Mouse (Mus musculus) bone marrow macrophage, adult 2 months (primary cell): ENCODE measurements around the gene Prelid3b.

Experiments used
- CTCF ChIP-seq: IDR thresholded peaks from 2 replicates; pipeline ENCODE4 v1.5.1; 2012; ENCODE audit warnings: low read depth, mild to moderate bottlenecking, low read length, moderate library complexity
- POLR2A ChIP-seq: IDR thresholded peaks from 2 replicates; pipeline ENCODE4 v1.6.1; 2012; ENCODE audit warnings: mild to moderate bottlenecking, low read depth, low read length, borderline replicate concordance

- no peak for TF ChIP-seq CTCF
- no peak for TF ChIP-seq POLR2A
Measured at GRCm38 (mm10) chr2:174441898-174442297, 31.0 kb downstream of the Prelid3b start.
